Mouse (Mus musculus) heart, postnatal 0 days (tissue): ENCODE measurements around the gene Ick. TPM values are rescaled to one million over a fixed set of nuclear protein-coding genes. Genes with fewer than 3 reads are reported as not detected.
A peak's percentile ranks its signal among the peaks of the same experiment; 100 is the strongest.
"Not testable (repeated sequence)": the region's sequence is repeated elsewhere in the genome, so short reads cannot be mapped to it uniquely, and the experiment has no call there.

Experiments used
- ATAC-seq: fragments of 200-750 bp; cut with Nextera tagmentation; 2 replicates; pipeline ENCODE4 v1.8.0; 2017; ENCODE audit warnings: low read depth, moderate number of reproducible peaks, moderate library complexity; ENCODE audit not compliant: insufficient read depth
- DNase-seq: peaks from one replicate; pipeline ENCODE4 v3.0.0-alpha.2; 2016; ENCODE audit warnings: low spot score
- H3K27ac ChIP-seq: fragments of 300-500 bp; sonication (generic); 2 replicates; pipeline ENCODE4 v1.5.1; 2014; ENCODE audit warnings: low read depth, mild to moderate bottlenecking
- H3K27me3 ChIP-seq: fragments of 300-500 bp; sonication (generic); 2 replicates; pipeline ENCODE4 v1.6.1; 2014; ENCODE audit warnings: low read length, mixed read lengths; ENCODE audit not compliant: control insufficient read depth, insufficient read depth
- H3K36me3 ChIP-seq: fragments of 300-500 bp; sonication (generic); replicated peaks from 2 replicates; pipeline ENCODE4 v1.6.1; 2014; ENCODE audit warnings: low read length, mixed read lengths; ENCODE audit not compliant: control insufficient read depth, insufficient read depth
- H3K4me1 ChIP-seq: fragments of 300-500 bp; sonication (generic); 2 replicates; pipeline ENCODE4 v1.6.1; 2014; ENCODE audit warnings: antibody characterized with exemption; ENCODE audit not compliant: control insufficient read depth, insufficient read depth
- H3K4me2 ChIP-seq: fragments of 300-500 bp; sonication (generic); 2 replicates; pipeline ENCODE4 v1.6.1; 2014; ENCODE audit warnings: low read depth, mild to moderate bottlenecking, low read length, moderate library complexity
- H3K4me3 ChIP-seq: fragments of 300-500 bp; sonication (generic); 2 replicates; pipeline ENCODE4 v1.5.1; 2014; ENCODE audit warnings: low read depth, low read length
- H3K9ac ChIP-seq: fragments of 300-500 bp; sonication (generic); replicated peaks from 2 replicates; pipeline ENCODE4 v1.6.1; 2014; ENCODE audit warnings: low read depth, low read length, mixed read lengths
- H3K9me3 ChIP-seq: fragments of 300-500 bp; sonication (generic); replicated peaks from 2 replicates; pipeline ENCODE4 v1.6.1; 2016; ENCODE audit warnings: low read length; ENCODE audit not compliant: control insufficient read depth
- CTCF ChIP-seq: IDR thresholded peaks from 2 replicates; pipeline ENCODE4 v1.5.1; 2016; ENCODE audit warnings: antibody characterized with exemption, control low read depth, low read depth
- EP300 ChIP-seq: IDR thresholded peaks from 2 replicates; pipeline ENCODE4 v1.6.1; 2016; ENCODE audit warnings: antibody characterized with exemption, low read depth
- WGBS: fragments of 180-500 bp; shearing (Covaris S2); extraction: QIAGEN DNeasy Blood & Tissue Kit; methylation state at CpG from one replicate; pipeline ENCODE4 v1.1.7; 2014; 5-methylcytosine and 5-hydroxymethylcytosine counted together
- polyA plus RNA-seq: library from polyadenylated mRNA; unstranded; fragments of >200 nt; fragmentation: Nextera tagmentation; extraction: Ambion mirVana; gene quantifications from 2 replicates; pipeline ENCODE4 v1.2.1, GENCODE M21; 2015
- total RNA-seq: library from RNA; depleted of rRNA; stranded (reverse); fragments of >200 nt; gene quantifications from 2 replicates; pipeline ENCODE4 v1.2.3, GENCODE M21; 2014; ENCODE audit warnings: low replicate concordance

Gene Ick
- total and polyA plus RNA-seq, 2 experiments from 2014 or later, result 11.4 to 13.8 TPM

DNA sequence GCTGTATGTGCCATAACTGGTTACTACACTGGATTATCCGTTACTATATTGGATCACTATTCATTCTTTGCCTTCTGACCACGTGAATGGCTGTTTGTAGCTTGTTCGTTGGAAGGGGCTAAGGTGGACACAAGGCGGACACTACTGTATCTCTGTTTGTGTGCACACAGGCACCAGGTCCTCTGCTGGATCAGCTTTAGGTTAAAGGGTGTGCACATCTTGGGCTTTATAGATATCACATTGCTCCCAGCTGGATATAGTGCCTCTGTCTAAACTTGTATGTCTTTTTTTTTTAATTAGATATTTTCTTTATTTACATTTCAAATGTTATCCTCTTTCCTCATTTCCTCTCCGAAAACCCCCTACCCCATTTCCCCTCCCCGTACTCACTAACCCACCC is 56.5 kb downstream of the Ick start:
- Histone ChIP-seq H3K27ac (no peak overlapping the region), H3K36me3 (peaks cover 47% of the 10 kb centered on the region), H3K4me1 (peaks cover 5% of the 10 kb centered on the region; the same call in 1 of the 2 replicates), H3K9ac (no peak overlapping the region), H3K4me3 (no peak overlapping the region), H3K9me3 (no peaks in the 10 kb centered on the region), H3K27me3 (no peaks in the 10 kb centered on the region), H3K4me2 (no peak overlapping the region)
- WGBS, result 90% methylated on average over 6 of the region's 6 CpGs
- ATAC-seq, result no peak
- no peak for DNase-seq
- TF ChIP-seq EP300 (no peak), CTCF (no peak)

DNA sequence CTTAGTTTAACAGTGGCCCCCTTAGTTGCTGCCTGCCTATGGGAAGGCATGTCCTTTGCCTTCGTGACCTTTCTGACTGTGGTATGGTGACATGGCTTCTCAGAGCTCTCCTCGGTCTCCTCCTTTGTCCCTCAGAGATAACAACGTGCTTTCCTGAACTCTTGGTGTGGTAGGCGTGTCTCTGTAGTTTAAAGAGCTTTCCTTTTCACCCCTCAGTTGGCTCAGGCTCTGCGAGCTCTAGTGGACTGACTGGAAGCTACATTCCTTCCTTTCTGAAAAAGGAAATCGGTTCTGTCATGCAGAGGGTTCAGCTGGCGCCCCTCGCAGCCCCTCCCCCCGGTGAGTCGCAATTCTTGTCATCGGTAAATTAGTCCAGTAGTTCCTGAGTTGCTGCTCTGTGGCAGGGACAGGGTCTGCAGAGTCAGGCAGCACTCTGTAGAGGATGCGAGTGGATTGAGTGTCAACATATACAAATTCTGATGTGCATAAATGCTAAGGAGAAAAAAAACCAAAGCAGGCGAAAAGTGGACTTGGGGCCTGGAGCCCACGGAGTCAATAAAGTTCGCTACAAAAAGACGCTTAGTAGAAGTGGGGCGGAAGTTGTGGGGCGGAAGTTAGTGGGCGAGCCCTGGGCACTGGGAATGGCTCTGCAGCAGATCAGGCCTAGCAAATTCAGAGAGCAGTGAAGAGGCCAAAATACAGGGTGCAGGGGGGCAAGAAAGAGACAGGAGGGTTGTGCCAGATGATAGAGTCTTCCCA is 57.9 kb downstream of the Ick start:
- ATAC-seq (peak; percentile 78), DNase-seq (peak; percentile 74)
- Histone ChIP-seq H3K4me2 (no peak overlapping the region), H3K36me3 (peaks cover 33% of the 10 kb centered on the region), H3K9me3 (no peaks in the 10 kb centered on the region), H3K9ac (no peak overlapping the region), H3K4me3 (no peak overlapping the region), H3K27ac (peak overlapping the region; percentile 73), H3K27me3 (no peaks in the 10 kb centered on the region), H3K4me1 (peaks cover 5% of the 10 kb centered on the region; the same call in 1 of the 2 replicates)
- WGBS, result 52% methylated on average over 19 of the region's 19 CpGs
- TF ChIP-seq CTCF, result peak; percentile 20; the same call in 1 of the 2 replicates
- TF ChIP-seq EP300, result no peak

DNA sequence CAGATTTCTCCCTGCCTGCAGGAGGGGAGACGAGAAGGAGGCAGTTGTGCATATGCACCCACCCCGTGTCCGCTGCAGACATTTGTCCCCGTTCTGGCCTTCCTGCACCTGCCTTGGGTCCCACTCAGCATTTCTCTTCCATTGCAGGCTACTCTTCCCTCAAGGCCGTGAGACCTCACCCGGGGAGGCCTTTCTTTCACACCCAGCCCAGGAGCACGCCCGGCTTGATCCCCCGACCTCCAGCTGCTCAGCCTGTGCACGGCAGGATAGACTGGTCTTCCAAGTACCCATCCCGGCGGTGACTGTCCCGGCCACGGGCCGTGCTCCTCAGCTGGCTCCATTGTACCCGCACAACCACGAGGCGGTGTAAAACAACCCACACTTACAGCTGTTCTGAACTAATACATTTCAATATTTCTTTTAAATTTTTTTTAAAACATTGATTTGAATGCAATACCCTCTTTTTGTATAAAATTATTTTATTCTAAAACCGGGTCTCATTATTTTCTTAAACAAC is 58.5 kb downstream of the Ick start:
- Histone ChIP-seq H3K4me1 (peaks cover 5% of the 10 kb centered on the region; the same call in 1 of the 2 replicates), H3K4me3 (no peak overlapping the region), H3K27me3 (no peaks in the 10 kb centered on the region), H3K9ac (no peak overlapping the region), H3K27ac (peak overlapping the region; percentile 73), H3K9me3 (peaks cover under 1% of the 10 kb centered on the region; the same call in 1 of the 2 replicates), H3K36me3 (peaks cover 30% of the 10 kb centered on the region), H3K4me2 (no peak overlapping the region)
- WGBS, result 94% methylated on average over 19 of the region's 19 CpGs
- no peak for DNase-seq
- no peak for TF ChIP-seq EP300
- no peak for TF ChIP-seq CTCF
- no peak for ATAC-seq

GRCm38 (mm10) chr9:78168864-78169263 is 59.9 kb downstream of the Ick start:
- Histone ChIP-seq H3K27me3 (no peaks in the 10 kb centered on the region), H3K27ac (no peak overlapping the region), H3K9me3 (peaks cover 3% of the 10 kb centered on the region; the same call in 1 of the 2 replicates), H3K4me2 (no peak overlapping the region), H3K4me1 (peaks cover 5% of the 10 kb centered on the region; the same call in 1 of the 2 replicates), H3K36me3 (peaks cover 30% of the 10 kb centered on the region), H3K9ac (no peak overlapping the region), H3K4me3 (no peak overlapping the region)
- DNase-seq (no peak), ATAC-seq (no peak)
- TF ChIP-seq EP300 (no peak), CTCF (peak; percentile 49)
- WGBS, result 90% methylated on average over 6 of the region's 6 CpGs

DNA sequence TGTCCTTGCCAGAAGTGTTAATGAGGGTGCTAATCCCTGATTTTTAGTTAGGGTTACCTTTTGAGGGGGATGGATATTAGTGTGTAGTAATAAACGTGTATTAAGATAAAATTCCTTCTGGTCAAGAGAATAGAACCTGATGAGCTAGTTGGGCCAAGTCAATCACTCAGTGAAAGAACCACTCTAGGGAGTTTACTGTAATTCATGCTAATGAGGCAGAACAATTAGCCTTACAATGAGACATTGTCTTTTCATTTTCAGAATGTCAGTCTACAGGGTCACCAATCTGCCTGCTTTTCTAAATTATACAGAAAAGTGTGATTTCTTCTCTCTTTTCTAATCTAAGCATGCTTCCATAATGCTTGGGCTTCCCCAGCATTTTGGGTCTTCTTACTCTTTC is 65.0 kb downstream of the Ick start:
- H3K36me3 ChIP-seq, result no peaks in the 10 kb centered on the region
- WGBS, result 52% methylated on average over 1 of the region's 1 CpGs
- ATAC-seq, result no peak

DNA sequence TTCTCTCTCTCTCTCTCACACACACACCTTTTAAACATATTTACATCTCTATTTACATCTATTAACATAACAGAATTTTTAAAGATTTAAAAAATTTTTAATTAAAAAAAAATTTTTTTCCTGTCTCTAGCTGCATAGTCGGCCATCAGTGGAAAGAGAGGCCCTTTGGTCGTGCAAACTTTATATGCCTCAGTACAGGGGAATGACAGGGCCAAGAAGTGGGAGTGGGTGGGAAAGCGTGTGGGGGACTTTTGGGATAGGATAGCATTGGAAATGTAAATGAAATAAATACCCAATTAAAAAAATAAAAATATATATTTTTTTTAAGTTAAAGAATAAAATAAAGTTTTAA is 65.9 kb downstream of the Ick start:
- H3K9me3 ChIP-seq, H3K4me2 ChIP-seq, H3K36me3 ChIP-seq, H3K4me3 ChIP-seq, ATAC-seq, DNase-seq, H3K9ac ChIP-seq, H3K27me3 ChIP-seq, H3K4me1 ChIP-seq: not testable (repeated sequence)
- WGBS, result 34% methylated on average over 3 of the region's 3 CpGs
- H3K27ac ChIP-seq, result peak overlapping the region; percentile 99

More for the DNA sequence above, 65.0 kb downstream of the Ick start:
- H3K4me1 ChIP-seq, result no peaks in the 10 kb centered on the region
- no peak overlapping the region for H3K4me3 ChIP-seq
- TF ChIP-seq EP300 (no peak), CTCF (no peak)
- H3K9ac ChIP-seq, result no peak overlapping the region
- 0 out of 2 replicates have a peak overlapping the region, but pooled peaks have one; percentile 99 for H3K27ac ChIP-seq
- DNase-seq, result no peak
- peaks cover 3% of the 10 kb centered on the region; the same call in 1 of the 2 replicates for H3K9me3 ChIP-seq
- H3K27me3 ChIP-seq, result no peaks in the 10 kb centered on the region
- H3K4me2 ChIP-seq, result no peak overlapping the region
